Mouse (Mus musculus) bone marrow, adult 2 months (tissue): Measurements from ENCODE around the gene Sel1l3. TPM values are rescaled to one million over a fixed set of nuclear protein-coding genes. Genes with fewer than 3 reads are reported as not detected.

ENCODE experiments used
- H3K27ac ChIP-seq: fragments of 200-500 bp; 2 replicates; pipeline ENCODE4 v1.5.1; 2012; ENCODE audit warnings: low read depth, mild to moderate bottlenecking, control low read depth, inconsistent platforms, low read length; ENCODE audit not compliant: control insufficient read depth, poor library complexity, insufficient read depth
- H3K4me1 ChIP-seq: fragments of 200-500 bp; 2 replicates; pipeline ENCODE4 v1.6.1; 2011; ENCODE audit warnings: low read length; ENCODE audit not compliant: control insufficient read depth, insufficient read depth
- H3K4me3 ChIP-seq: fragments of 200-500 bp; replicated peaks from 2 replicates; pipeline ENCODE3; 2011; ENCODE audit warnings: mild to moderate bottlenecking, low read depth, low read length, control low read depth; ENCODE audit not compliant: control insufficient read depth
- CTCF ChIP-seq: fragments of 200-500 bp; IDR thresholded peaks from 2 replicates; pipeline ENCODE4 v1.5.1; 2011; ENCODE audit warnings: low read length, control low read depth; ENCODE audit not compliant: control insufficient read depth, insufficient read depth
- POLR2A ChIP-seq: fragments of 200-500 bp; IDR thresholded peaks from 2 replicates; pipeline ENCODE4 v1.6.1; 2011; ENCODE audit warnings: low read depth, mild to moderate bottlenecking, control low read depth, low read length, borderline replicate concordance; ENCODE audit not compliant: control insufficient read depth
- WGBS: fragments of 180-500 bp; shearing (Covaris S2); methylation state at CpG from one replicate; pipeline ENCODE4 v1.1.7; 2018; 5-methylcytosine and 5-hydroxymethylcytosine counted together
- polyA plus RNA-seq: library from polyadenylated mRNA; stranded (reverse); fragments of >200 nt; gene quantifications from 2 replicates; pipeline ENCODE4 v1.2.4, GENCODE M21; 2011; ENCODE audit warnings: low replicate concordance; ENCODE audit not compliant: missing spikeins, insufficient read depth, insufficient read length

The Sel1l3 gene
- polyA plus RNA-seq, 1 experiment = not detected

DNA sequence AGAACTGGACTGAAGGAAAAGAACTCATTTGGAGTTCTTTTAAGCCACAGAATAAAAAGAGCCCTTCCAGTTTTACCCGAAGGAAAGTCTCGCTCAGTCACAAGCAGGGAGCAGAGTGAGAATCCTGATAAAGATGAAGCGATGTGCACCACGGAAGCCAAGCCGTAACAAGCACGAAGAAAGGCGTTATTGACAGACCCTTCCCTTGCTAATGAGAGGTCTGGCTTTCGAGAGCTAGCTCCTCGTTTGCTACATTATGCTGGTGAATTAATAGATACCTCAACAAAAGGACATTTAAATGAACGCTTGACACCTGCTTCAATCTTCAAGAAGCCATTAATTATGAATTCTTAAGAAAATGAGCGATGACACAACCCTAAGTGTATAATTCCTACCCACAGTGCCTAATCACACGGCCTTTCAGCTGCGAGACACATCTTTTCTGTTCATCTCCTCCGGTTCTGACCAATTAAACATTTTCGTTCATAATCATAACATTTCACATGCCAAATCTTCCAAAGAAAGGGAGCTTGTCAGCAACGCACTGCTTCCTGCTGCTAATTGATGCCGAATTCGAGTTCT lies 62.3 kb downstream of the Sel1l3 start:
- TF ChIP-seq POLR2A (no peak), CTCF (no peak)
- 88% methylated on average over 18 of the region's 18 CpGs for WGBS
- Histone ChIP-seq H3K27ac (no peak overlapping the region), H3K4me1 (no peaks in the 10 kb centered on the region), H3K4me3 (no peak overlapping the region)

DNA sequence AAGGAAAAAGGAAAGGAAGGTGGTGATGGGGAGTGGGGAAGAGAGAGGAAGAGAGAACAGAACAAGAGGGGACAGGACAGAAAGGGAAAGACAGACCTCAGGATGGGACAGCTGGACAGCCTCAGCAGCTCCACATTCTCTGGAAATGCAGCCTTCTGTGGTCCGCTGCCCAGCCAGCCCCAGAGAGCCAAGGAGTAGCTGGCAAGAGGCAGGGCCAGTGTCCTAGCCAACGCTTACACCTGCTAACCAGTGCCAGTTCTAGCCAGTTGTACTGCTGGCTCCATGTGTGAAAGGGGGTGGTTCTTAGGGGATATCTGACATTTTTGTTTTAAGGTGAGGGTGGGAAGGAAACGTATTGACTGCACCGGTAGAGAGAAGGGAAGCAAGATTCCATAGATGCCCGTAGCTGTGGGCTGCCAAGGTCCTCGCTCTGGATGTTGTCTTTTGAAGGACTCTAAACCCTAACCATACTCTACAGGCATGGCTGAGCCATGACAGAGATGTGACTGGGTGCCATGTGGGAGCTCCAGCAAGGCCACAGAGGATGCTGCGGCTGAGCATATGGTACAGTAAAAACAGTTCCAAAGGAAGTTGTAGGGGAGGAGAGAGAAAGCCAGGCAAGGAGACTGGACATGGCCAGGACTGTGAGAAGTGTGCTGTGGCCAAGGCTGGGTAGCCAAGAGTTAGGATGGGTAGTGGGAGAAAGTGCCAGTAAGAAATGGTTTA lies 64.6 kb downstream of the Sel1l3 start:
- TF ChIP-seq POLR2A (no peak), CTCF (no peak)

DNA sequence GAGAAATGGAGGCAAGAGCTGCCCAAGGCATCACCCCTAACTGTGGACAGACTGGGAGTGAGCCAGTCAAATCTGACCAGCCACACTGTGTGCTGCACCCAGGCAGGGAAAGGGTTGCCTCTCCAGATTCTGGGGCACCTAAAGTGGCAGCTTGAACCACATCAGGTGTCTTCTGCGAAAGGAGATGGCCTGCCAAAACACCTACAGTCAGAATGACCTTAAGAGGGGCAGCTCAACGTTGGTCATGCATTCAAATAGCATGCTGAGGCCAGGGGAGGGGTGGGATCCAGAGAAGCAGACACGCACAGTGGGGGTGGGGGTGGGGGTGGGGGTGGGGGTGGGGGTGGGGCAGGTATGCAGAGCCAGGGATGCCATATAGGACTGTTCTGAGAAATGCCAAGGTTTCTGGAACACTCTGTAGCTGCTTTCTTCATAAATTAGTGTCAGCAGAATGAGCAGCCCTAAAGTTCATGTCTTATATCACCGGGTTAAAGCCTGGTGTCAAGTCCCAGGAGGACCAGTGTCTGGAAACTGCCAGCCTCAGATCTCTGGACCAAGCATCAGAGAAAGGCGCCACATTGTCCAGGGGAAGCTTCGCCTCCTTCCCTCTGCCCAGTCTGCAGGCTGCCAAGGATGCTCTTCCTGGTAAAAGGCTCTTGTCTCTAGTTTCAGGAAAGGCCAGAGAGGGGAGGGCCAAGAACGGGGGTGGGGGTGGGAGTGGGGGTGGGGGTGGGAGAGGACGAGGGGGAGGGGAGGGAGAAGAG lies 65.4 kb downstream of the Sel1l3 start:
- Histone ChIP-seq H3K4me1 (no peaks in the 10 kb centered on the region), H3K4me3 (no peak overlapping the region), H3K27ac (no peak overlapping the region)
- no peak for TF ChIP-seq POLR2A
- TF ChIP-seq CTCF = no peak
- 72% methylated on average over 8 of the region's 8 CpGs for WGBS

More for the DNA sequence above, 64.6 kb downstream of the Sel1l3 start:
- no peak overlapping the region for H3K27ac ChIP-seq
- 85% methylated on average over 7 of the region's 7 CpGs for WGBS
- no peak overlapping the region for H3K4me3 ChIP-seq
- H3K4me1 ChIP-seq = no peaks in the 10 kb centered on the region

DNA sequence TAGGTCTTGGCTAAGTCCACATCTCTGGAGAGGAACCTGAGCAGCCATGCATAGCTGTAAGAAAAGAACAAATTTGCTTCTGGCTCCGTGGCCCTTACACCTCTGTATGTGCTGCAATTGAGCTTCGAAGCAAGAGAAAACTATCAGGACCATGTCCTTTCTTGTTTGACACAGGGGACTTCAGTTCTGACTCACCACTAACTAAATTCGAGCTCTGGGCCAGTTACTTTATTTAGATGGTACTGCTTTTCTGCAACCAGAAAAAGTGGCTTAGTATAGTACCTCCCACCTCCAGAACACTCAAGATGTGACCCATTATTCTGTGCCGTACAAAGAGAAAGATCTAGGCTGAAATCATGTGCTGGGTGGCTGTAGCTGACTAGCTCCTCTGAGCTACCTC lies 66.3 kb downstream of the Sel1l3 start:
- WGBS = 81% methylated on average over 4 of the region's 4 CpGs
- H3K4me1 ChIP-seq = no peaks in the 10 kb centered on the region

DNA sequence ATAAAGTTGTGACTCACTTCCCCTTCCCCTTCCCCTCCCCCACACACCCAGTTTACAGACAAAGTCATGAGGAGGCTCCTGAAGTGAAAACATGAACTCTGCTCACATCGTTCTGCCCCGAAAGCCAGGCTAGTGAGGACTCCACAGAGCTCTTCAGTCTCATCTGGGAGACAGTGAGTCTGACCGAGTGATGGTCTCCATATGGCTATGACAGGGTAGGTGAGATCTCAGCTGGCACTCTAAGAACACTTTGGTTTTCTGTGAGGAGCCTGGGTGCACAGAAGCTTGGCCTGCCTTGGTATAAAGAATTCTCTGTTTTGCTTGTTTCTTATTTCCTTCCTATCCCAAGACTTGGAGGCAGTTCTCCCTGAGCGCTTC lies 67.1 kb downstream of the Sel1l3 start:
- Histone ChIP-seq H3K4me1 (no peaks in the 10 kb centered on the region), H3K4me3 (no peak overlapping the region), H3K27ac (no peak overlapping the region)
- TF ChIP-seq POLR2A = no peak
- TF ChIP-seq CTCF = no peak
- 79% methylated on average over 4 of the region's 4 CpGs for WGBS

More for the DNA sequence above, 66.3 kb downstream of the Sel1l3 start:
- no peak overlapping the region for H3K27ac ChIP-seq
- no peak overlapping the region for H3K4me3 ChIP-seq
- TF ChIP-seq POLR2A (no peak), CTCF (no peak)

DNA sequence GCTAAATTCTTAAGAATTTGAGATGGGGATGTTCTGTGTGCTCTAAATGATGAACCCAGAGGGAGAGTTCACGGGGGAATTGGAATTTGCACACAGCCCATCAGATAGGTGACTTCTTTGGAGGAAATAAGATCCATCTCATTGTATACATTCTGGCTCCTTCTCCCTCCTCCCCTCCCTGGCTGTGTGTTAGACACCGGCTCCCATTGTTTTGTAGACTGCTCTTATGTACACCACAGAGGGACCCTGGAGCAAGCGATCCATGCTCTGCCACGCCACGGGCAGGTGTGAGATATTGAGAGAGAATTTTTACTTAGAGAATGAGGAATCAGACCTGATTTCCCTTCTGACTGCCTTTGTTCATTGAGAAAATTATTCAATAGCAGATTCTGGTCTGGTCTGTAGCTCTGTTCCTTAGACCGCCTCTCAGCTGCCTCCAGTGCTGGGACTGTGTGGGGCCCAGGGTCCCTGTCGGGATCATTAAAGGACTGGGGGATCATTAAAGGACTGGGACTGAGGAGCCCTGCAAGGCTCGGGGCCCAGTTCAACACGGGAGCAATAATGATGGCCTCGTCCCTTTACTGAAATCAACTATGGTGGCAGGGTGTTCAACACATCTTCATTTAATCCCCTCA lies 67.6 kb downstream of the Sel1l3 start:
- Histone ChIP-seq H3K27ac (no peak overlapping the region), H3K4me3 (no peak overlapping the region), H3K4me1 (no peaks in the 10 kb centered on the region)
- no peak for TF ChIP-seq POLR2A
- no peak for TF ChIP-seq CTCF
- 77% methylated on average over 10 of the region's 10 CpGs for WGBS

DNA sequence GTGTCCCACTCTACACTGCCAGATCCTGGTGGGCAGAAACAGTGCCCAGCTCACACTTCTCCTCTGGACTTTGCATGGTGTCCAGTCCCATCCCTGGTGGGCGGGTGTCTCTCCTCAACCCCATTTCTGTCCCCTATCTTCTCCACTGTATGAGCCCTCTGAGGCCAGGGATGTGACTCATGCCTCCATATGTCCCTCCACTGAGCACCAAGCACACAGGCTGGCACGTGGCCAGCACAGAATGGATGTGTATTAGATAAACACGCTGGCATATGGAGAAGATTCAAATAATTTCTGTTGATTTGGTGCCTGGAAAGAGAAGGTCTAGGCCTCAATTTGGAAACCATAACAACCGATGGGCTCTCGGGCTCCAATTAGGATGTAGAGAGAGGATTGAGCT lies 71.1 kb downstream of the Sel1l3 start:
- no peak for TF ChIP-seq CTCF
- no peak for TF ChIP-seq POLR2A
- WGBS = 75% methylated on average over 5 of the region's 5 CpGs
- Histone ChIP-seq H3K4me1 (no peaks in the 10 kb centered on the region), H3K4me3 (no peak overlapping the region), H3K27ac (no peak overlapping the region)

DNA sequence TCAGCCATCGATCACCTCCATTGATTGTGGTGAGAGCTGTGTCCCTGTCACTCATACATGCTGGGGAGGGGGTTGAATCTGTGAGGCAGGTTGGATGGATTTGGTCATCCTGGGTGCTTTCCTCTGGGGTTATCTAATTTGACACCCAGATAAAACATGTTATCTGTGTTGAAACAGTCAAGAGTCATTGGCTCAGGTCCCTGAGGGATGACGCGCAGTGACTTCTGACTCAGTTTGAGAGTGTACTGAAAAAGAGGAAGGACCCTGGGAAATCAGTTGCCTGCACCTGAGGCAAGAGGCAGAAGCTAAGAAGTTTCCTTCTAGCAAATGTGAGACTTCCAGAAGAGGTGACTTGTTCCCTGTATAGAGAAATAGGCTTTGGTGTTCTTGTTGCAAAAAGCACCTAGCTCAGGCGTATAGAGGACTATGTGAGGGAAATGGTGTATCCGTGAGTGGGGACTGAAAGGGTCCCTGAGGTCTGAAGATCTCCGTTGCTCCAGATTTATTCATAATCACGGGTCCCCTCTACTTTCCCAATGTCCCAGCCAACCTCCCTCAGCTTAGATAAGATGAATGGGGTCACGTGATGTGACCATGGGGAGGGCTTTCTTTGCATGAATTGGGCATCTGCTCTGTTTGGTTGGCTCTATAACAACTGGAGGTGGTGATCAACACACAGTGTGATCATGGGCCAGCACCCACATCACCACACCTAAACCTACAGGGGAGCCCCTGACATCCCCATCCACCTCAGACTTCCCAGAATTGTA lies 73.4 kb downstream of the Sel1l3 start:
- 39% methylated on average over 8 of the region's 8 CpGs for WGBS
- no peak overlapping the region for H3K27ac ChIP-seq
- no peak for TF ChIP-seq CTCF
- TF ChIP-seq POLR2A = no peak
- no peak overlapping the region for H3K4me3 ChIP-seq
- no peaks in the 10 kb centered on the region for H3K4me1 ChIP-seq
